Mouse (Mus musculus) left cerebral cortex, postnatal 4 days (tissue): ENCODE measurements around the gene B4galnt3. TPM values are rescaled to one million over a fixed set of nuclear protein-coding genes. Genes with fewer than 3 reads are reported as not detected.
A peak's percentile ranks its signal among the peaks of the same experiment; 100 is the strongest.

Experiments
- DNase-seq: peaks from one replicate; pipeline ENCODE4 v3.0.0-alpha.2; 2022
- intact Hi-C: fragments of 180-260 bp; cut with DNase I; formaldehyde crosslinking; loops from one replicate; pipeline ENCODE4 v1.15.1; 2025
- total RNA-seq, 2 experiments: library from RNA; stranded (reverse); gene quantifications; 2 replicates each; pipeline ENCODE4 v1.2.3; 2021

B4galnt3 gene
- total RNA-seq, 2 experiments from 2014 or later = 0.46 to 0.60 TPM

- intact Hi-C loops = no loop called here
- DNase-seq = peak; percentile 39
Measured at GRCm38 (mm10) chr6:120157479-120157878, 136.9 kb downstream of the B4galnt3 start.

GRCm38 (mm10) chr6:120155510-120155909 is 138.8 kb downstream of the B4galnt3 start:
- intact Hi-C loops = no loop called here
- no peak for DNase-seq

- no peak for DNase-seq
- intact Hi-C loops = no loop called here
Measured at GRCm38 (mm10) chr6:120154526-120155309, 139.6 kb downstream of the B4galnt3 start.

Other genes with a start within 250 kb of the B4galnt3 start
- not detected for gene Ninj2, start 201.2 kb downstream of the B4galnt3 start, total RNA-seq
- not detected for gene D330020A13Rik, start 195 bp downstream of the B4galnt3 start, total RNA-seq
- 10 to 100 TPM; 34.7 to 37.0 TPM for gene Kdm5a, start 69.6 kb upstream of the B4galnt3 start, total RNA-seq
- gene Ccdc77, start 69.8 kb upstream of the B4galnt3 start, total RNA-seq = 1 to 10 TPM; 6.1 to 6.3 TPM
- 1 to 10 TPM; 3.3 to 4.1 TPM for gene Il17ra, start 168.7 kb upstream of the B4galnt3 start, total RNA-seq
- 10 to 100 TPM; 28.9 to 29.6 TPM for gene Tmem121b, start 199.2 kb upstream of the B4galnt3 start, total RNA-seq
- 10 to 100 TPM; 27.1 to 31.6 TPM for gene Hdhd5, start 236.8 kb upstream of the B4galnt3 start, total RNA-seq